Mouse (Mus musculus) activated CD4-positive, CD25-positive, alpha-beta regulatory T cell, adult 4 months (primary cell): ENCODE data around the gene Naa38. TPM values are rescaled to one million over a fixed set of nuclear protein-coding genes. Genes with fewer than 3 reads are reported as not detected.

ENCODE experiments used
- ATAC-seq: one replicate; pipeline ENCODE4 v1.8.0; 2017
- polyA plus RNA-seq, 2 experiments: library from polyadenylated mRNA; unstranded; fragments of 100-300 nt; shearing (Covaris generic); gene quantifications; one replicate each; pipeline ENCODE4 v1.2.1; 2017

The Naa38 gene
- polyA plus RNA-seq, 2 experiments from 2014 or later = 146 TPM

DNA sequence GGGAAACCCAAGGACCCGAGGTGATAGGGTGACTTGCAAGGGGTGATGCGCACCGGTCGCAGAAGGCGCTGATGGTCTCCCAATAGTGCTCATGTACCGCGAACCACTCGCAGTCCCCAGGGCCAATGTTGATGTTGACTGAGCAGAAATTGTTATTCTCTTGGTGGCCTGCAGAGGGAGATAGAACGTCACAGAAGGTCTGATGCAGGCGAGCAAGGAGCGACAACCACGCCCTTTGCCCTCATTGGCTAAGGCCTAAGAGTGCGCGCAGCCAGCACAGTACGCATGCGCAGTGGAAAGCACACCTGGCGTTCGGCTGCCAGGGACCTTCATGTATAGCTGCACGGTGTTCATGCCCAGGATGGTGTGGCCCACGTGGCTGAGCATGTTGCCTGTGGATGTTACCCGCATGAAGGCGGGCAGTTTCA is 5.9 kb downstream of the Naa38 start:
- peak; percentile 81 for ATAC-seq

DNA sequence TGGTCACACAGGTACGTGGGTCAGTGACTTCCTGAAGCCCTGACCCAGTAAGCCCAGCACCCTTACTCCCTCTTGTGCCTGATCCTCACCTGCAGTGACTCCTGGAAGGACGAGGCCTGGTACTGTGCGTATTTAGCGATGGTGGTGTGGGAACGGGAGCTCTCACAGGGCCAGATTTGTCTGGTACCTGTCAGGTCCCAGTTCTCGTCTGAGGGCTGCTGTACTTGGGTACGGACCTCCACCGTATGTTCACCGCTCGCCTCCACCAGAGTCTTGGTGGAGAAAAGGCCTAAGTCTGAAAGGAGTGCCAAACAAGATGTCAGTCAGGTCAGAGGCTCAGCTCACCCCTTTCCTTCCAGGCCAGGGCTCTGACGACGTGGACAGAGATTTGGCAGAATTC is 6.7 kb downstream of the Naa38 start:
- ATAC-seq = no peak

DNA sequence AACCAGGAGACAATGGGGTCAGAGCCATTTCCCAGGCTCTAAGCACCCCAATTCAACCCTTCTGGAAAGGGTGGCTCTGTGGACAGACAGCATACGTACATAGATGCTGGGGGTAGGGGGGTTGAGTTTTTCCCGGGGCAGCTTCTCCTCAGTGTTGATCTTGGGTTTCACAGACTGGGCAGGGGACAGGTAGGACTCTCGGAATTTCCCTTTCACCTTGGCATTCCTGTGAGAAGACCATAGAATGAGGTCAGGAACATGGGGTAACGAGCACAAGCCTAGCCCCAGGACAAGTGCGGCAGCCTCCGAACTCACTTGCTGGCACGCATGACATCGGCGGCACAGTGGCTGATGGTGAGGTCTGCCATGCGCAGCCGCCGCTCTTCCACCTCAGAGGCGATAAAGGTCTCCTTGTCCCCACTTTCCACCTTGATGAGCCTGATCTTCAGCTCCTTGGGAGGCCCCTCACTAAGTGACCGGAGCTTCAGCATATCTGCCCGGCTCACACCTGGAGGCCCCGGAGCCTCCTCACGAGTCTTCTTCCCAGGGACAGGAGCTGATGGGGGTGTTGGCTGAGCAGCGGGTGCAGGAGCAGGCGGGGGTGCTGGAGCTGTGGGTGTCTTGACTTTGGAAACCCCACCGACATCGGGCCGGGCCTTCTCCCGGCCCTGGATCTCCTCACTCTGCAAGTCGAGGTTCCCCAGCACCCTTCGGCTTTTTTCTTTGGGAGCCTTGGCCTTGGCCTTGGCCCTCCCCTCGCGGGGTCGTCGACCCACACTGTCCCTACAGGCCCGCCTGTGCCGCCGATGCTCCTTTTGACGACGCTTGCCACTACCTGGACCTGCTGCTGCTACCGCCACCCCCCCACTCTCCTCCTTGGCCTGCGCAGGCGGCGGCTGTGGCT is 8.7 kb downstream of the Naa38 start:
- no peak for ATAC-seq

DNA sequence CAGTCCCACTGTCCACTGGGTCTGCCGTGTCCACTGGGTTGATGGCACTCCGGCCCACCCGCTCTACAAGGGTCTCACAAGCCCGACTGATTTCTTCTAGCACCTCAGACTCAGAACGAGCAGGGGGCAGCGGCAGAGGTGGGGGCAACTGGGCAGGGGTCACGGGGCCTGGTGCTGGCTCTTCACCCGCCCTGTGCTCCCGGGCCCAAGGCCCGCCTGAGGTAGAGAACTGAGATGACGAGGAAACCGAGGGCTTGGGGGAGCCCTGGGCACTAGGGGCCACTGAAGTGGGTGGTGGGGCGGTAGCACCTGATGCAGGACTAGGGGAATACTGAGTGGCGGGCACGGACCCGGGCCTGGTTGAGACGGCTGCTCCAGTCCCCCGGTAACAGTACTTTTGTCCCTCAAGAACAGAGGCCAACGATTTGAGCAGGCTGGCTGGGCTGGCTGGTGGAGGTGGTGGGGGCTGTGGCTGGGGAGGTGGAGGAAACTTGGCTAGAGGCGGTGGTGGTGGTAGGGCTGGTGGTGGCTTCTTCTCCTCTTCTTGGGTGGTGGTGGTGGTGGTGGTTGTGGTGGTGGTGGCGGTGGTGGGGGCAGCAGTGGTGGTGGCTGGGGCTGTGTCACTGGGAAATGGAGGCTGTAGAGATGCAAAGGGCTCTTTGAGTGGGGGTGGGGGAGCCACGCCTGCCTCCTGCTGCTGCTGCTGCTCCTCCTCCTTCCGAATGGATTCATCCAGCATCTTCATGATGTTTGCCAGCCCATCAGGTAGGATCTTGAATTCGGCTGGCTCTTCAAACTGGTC is 9.5 kb downstream of the Naa38 start:
- no peak for ATAC-seq

DNA sequence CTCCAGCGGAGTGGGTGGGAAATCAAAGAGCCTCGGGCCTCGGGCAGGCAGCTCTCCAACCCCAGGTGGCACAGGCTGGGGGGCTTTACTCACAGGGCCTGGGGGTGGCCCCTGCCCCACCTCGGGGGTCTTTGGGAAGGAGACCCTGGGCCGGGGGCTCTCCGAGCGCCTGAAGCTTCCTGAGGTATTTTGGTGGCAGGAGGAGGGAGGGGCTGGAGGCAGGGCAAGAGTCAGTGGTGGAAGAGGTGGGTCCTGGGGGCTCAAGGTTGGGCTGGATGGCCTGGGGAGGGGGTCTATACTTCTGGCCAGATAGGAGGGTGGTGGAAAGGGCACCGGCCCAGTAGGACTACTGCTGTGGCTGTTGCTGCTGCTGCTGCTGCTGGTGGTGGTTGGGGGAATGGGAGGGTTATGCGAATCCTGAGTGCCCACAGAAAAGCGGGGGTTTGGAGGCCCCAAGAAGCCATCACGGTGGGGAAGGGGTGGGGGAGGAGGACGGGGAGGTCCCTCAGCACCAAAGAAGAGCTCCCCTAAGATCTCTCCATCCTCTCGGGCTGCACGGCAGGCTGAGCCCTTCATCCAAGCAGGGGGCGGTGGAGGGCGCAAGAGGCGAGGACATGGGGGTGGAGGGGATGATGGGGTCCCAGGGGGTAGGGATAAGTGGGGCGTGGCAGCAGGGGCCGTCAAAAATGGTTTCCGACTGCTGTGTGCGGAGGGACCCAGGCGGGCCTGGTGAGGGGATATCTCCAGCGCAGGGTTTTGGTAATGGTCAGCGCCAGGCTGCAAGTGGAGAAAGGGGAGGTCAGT is 10.3 kb downstream of the Naa38 start:
- no peak for ATAC-seq

DNA sequence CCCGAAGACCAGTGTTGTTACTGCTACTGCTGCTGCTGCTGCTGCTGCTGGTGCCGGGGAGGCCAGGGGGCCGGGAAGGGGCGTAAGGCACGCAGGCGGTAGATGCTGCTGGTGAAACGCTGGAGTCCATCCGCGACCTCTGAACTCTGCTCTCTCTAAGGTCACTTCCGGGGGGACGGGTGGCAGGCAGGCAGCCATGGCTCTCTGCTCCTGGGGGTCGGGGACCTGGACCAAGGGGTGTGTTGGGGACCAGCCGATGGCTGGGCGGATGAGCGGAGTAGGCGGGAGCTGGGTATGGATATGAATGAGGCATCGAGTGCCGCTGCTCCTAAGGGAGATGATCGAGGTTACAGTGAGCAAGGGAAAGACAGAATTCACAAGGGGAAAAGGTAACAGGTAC is 11.0 kb downstream of the Naa38 start:
- ATAC-seq = no peak

DNA sequence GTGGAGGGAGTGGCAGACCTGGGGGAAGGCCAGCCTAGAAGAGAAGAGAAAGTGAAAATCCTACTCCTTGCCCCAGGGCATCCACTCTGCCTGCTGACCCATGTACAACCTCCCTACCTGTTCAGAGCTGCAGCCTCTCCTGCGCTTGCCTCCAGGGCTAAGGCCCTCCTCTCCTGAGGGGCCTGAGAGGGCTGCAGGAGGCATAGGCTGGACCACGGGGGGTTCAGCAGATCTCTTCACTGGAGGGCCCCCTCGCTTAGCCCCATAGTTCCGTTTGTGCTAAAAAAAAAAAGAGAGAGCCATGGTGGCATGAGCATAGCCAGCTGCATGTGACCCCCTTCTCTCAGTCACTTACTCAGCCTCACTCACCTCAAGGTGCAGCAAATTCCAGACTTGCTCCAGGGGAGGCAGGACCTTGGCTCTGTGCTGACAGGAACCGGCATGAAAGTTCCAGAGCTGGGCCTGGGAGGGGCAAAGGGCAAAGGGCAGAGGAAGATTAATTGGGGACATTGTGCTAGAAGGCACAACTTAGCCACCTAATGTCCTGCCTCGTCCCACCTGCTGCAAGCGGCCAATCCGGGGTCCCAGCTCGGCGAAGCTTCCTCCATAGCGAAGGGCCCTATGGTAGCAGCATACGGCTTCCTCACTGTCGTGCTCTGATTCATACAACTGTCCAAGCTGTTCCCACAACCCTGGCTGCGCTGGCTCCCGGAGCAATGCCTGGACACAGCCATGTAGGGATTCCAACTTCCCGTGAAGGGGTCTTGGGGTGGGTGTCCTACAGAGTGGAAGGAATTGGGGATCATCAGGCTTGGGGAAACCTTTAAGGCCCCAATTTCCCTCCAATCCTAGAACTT is 11.8 kb downstream of the Naa38 start:
- no peak for ATAC-seq

DNA sequence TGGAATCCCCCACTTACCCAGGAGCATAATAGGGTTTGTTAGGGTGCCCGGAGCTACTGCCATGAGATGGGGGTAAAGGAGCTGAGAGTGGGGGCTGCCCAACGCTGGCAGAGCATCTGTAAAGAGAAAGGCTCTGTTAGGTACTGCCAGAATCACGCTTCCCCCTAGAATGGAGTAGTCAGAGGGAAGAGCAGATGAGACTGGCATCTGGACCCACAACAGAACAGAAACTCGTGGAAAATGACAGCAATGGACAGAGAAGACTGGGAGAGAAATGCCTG is 12.4 kb downstream of the Naa38 start:
- ATAC-seq = no peak

DNA sequence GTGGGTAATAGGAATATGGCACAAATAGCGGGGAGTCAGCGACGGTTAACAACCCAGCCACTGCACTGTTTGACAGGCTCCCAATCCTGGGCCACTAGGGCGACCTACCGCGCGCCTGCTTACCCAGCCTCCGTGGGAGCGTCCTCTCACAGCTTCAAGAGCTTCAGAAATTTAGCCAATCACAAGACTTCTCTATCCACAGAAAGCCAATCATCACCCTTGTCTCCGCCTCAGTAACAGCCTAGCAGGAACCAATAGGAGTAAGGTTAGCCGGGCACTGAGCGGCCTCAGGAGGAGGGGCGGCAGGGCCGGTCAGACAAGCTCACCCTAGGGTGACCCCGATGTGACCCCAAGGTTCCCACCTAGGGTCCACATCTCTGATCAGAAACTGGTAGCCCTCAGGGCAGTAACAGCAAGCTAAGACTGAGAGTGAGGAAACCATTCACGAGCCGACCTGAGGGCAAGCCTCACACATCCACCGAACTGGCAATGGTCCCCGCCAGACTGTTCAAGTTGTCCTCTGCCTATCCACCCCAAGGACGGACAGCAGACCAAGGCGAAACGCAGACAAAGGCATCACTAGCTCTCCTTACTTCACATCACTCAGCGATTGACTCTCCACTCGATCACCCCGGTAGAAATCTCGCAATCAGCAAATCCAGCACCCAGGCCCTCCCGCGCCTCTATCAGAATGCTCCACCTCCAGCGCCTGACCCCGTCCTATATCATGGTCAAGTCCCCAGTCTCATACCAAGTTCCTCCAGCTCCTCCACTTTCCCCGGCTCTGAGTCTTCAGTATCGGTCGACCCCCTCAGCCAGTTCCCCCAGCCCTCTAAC is 13.5 kb downstream of the Naa38 start:
- ATAC-seq = peak; percentile 67

DNA sequence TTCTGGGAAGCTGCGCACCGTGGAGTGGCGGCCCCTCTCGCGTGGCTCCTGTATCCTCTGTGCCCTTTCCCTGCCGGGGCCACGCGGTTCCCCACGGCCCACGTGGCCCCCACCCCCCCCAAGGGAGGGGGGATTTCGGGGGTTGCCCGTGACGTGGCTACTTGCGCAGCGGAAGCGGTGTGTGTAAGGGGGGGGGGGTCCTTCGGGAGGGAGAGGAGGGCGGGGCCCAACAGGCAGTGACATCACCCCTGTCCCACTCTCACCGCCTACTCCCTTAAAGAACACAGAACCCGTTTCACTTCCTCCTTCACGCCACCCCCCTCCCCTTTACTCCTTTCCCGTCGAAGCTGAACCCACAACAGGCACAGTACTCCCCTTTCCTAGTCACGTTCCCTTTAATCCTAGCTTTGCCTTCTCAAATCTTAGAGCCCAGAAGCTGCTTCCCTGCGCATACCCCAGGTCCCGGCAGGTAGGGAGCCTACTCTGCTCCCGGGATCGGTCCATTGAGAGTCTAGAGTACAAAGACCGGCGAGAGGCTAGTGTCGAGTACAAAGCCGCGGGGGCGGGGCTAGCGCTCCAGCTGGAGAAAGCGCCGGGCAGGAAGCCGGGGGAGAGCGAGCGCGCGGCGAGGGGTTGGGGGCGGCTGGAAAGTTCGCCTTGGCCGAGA is 14.2 kb downstream of the Naa38 start:
- ATAC-seq = peak; percentile 50

DNA sequence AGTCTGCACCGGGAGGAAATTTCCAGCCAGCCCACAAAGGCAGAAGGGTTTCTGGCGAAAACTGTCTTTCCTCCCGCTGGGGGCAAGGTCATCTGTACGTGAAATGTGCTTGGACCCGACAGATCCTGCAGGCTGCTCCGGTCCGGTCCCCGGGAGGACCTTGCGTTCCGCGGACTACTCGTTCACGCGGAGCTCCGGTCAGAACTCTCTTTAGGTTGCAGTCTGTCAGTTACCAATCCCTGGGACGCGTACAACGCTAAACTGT is 14.7 kb downstream of the Naa38 start:
- ATAC-seq = no peak

DNA sequence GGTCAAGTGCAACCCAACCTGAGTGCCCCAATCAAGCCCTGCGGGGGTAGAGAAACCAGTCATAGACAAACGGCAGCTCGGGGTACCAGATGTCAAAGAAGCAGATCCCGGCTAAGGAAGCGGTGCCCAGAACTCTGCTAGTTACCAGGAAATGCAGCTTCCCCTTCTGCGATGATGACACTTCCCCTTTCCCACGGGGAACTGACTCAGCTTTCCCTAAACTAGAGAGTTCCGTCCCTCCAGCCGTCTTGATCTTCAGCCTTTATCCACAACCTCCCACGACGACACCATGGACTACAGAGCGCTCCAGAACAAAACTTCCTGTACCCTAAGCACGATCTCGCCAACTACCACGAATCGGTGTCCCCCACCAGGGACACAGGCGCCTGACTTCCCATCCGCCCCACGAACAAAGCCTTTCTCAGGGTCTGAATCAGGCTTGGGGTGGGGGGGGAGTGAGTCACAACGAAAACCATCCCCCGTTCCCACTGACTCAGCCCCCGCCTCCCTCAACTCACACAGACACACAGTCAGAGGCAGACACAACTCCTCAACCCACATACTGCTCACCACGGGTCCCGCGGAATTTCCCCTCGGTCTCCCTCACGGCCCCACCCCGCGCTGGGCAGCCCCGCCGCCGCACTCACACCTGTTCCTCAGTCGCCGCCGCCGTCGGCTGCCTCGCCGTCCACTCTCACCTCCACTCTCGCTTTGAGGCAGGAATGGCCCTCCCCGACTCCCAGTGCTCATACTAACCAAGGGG is 15.2 kb downstream of the Naa38 start:
- peak; percentile 58 for ATAC-seq

DNA sequence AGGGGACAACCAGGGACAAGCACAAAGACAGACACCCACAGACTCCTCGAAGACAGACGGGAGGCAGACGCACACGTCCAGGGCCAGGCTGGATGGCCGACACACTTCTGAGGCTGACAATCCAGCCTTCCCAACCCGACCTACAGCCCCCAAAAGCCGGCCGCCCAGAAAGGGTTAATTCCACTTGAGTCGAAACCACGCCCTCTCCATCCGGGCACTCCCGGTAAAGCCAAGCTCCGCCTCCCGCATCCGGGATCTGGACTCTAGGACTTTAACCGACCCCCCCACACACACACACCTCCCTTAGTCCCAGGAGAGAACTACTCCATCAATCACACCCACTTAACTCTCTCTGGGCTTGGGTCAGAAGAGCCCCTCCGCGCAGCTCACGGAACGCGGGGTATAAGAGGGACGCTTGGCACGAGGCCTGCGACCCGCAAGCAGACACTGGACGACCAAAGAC is 15.8 kb downstream of the Naa38 start:
- ATAC-seq = no peak

DNA sequence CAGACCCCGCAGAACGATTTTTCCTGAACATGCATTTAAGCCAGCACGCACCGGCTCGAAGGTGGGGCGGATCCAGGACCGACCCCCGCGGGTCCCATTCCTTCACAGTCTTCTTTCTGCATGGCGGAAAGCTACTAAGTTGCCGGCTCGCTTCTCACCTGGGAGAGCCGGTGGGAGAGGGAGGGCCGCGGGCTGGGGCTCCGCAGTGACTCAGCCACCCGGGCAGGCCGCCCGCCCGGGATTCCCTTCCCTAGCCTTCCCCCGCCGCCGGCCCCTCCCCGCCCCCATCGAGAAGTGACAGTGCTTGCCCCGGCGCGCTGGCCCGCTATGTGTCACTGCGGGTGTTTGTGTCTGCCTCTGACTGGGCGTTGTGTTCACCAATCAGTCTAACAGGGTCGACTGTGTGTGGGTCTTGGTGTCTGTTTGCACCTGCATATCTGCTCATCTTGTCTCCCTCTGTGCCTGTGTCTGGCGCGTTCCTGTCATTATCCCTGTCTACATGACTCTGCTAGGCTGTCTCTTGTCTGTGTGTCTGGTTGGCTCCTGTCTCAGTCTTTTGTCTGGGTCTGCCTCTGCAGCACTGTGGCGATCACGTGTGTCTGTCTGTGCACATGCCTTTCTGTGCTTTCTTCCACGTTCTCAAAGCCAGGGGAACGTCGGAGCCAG is 16.4 kb downstream of the Naa38 start:
- ATAC-seq = no peak

DNA sequence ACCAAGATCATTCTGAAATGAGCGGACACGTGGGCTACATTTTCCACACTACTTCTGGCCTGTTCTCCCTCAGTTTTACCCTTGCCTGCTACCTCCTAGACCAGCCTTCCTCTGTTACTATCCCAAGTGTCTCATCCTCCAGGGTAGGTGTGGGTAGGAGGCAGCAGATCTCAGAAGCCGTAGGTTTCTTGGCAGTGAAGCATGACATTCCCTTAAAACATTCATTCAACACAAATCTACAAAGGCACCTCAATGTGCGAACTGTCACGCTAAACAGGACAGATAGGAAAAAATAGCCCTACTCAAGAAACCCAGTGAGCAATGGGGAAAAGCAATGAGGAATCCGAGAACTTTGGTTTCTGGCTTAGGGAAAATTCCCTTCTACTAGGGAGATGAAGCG is 17.3 kb downstream of the Naa38 start:
- ATAC-seq = no peak

DNA sequence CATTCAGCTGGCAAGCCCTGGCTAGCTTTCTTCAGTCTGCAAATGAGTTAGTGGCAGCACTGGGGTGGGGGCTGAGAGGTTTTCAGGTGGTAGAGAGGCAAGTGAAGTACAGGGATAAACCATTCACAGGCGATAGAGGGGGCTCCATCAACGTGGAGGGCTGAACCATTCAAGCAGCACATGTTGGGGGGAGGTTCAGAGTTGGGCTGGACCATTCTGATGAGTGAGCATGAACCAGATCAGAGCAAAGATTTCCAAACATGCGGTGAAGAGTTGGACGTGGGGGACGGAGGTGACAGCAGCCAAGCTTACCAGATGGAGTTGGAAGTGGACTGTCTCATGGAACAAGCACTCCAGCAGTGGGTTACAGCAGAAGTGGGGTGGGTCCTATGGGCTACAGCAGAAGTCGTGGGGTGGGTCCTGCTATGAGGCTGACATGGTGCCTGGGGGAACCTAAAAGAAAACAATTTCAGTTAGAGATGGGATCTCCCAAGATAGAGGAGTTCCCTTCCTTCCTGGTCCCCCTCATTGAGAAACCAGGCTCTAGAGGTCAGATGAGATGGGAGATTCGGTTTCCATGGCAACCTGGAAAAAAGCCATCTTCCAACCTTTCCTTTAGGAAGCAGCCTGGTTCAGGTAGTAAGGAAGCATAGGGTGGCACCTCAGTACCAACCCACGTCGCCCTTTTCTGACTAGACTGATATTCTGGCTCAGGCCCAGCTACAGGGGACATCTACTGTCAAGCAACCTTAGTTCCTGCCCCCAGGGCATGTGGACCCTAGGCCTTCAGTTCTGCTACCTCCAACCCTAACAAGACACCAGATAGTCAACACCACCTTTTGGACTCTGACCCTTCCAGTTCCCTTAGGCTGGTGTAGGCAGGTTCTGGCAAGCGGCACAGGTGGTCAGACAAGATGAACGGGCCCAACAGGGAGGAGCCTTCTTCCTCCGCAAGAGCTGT is 18.2 kb downstream of the Naa38 start, which contains the start of gene Kdm6b:
Gene Kdm6b, minus strand, starts transcription at position 455 of the 961 bp plus-strand sequence.
- ATAC-seq = no peak

DNA sequence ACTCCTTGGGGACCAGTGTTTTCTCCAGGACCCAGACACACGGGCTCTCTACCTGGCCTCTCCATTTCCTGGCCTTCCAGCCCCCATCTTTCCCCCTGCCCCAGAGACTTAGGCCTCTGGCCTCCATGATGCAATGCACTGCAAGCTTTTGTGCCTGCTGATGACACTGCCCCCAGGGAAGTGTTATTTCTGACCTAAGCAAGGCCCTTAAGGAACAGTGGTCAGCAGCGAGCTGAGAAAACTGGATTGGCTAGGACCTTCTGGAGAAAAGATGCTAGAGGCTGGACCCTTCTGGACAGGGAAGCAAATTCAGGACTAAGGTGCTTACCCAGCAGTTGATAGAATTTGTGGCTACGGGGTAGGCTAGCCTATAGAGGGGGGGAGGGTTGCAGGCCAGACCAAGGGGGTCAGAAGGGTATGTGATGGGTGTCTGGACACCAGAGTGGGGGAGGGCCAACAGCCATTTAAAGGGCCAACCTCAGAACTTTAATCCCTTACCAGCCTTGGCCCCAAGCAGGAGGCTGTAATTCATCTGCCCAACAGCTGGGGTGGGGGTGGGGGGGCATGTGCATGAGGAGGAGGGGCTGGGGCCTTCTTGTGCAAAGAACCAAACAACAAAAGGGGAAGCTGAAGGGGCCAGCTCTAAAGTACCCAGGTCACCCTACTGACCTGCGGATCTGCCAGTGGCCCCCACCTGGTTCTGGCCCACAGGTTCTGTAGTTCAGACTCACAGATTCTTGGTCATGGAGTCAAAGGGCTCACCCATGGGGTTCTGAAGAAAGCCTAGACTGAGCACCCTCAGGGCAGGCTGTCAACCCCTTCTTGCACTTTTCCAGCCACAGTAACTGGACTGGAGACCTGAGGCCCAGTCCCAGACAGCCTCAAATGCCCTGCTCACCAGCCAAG is 19.4 kb downstream of the Naa38 start:
- no peak for ATAC-seq
